In the genomic region with DNA sequence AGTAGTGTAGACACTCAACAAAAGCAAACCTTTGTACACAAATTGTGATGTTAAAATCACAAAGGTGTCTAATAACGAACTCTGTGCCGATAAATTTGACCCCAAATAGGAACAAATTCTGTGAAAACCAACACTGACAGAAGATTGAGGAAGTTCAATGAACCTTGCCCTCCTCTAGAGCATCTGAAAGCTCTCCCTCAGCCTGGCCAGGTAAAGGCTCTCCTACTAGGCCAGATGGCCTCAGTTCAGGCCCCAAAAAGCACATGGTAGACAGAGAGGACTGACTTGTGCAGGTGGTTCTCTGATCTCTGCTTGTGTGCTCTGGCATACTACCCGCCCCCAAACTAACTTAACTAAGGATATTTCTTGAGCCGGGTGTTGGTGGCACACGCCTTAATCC, we compare ENCODE assay signal across 17 mouse cellular contexts.
"Had no signal": no experiment of that assay in that cellular context is flagged by ENCODE, and none has a peak within 500 bp of the region (broad histone marks: within the 10 kb centered on the region; RNA-seq: fewer than 3 reads in every experiment).

No protein-coding gene starts in this region.

- H3K27ac ChIP-seq: neural tube, embryonic 12.5 days; neural tube, embryonic 13.5 days; neural tube, embryonic 15.5 days; stomach, embryonic 15.5 days; stomach, postnatal 0 days had no signal

- H3K4me1 ChIP-seq: neural tube, embryonic 12.5 days; neural tube, embryonic 13.5 days; neural tube, embryonic 15.5 days had no signal

- H3K27me3 ChIP-seq: neural tube, embryonic 12.5 days; neural tube, embryonic 13.5 days; neural tube, embryonic 15.5 days; stomach, embryonic 15.5 days had no signal

- H3K36me3 ChIP-seq: neural tube, embryonic 12.5 days; neural tube, embryonic 13.5 days; neural tube, embryonic 15.5 days; stomach, embryonic 15.5 days had no signal

- H3K4me3 ChIP-seq: neural tube, embryonic 12.5 days; neural tube, embryonic 13.5 days; neural tube, embryonic 15.5 days; stomach, embryonic 15.5 days had no signal

- DNase-seq: retina, postnatal 1 day; right cerebral cortex, adult 18-20 months; right cerebral cortex, postnatal 14 days; right cerebral cortex, postnatal 25 days; right cerebral cortex, postnatal 4 days; spleen, adult 18-20 months; thymus, adult 18-20 months; thymus, adult 2 months; thymus, postnatal 14 days; thymus, postnatal 25 days; thymus, postnatal 36 days; thymus, postnatal 4 days had no signal
